Mouse (Mus musculus): ENCODE measurements at regions not wholly inside any gene's neighbourhood (a gene's known extent, or its start where the extent isn't known, plus 50 kb on each side); places are given as distances from the start of the nearest gene placed in this dataset.
A peak's percentile ranks its signal among the peaks of the same experiment; 100 is the strongest.

DNA sequence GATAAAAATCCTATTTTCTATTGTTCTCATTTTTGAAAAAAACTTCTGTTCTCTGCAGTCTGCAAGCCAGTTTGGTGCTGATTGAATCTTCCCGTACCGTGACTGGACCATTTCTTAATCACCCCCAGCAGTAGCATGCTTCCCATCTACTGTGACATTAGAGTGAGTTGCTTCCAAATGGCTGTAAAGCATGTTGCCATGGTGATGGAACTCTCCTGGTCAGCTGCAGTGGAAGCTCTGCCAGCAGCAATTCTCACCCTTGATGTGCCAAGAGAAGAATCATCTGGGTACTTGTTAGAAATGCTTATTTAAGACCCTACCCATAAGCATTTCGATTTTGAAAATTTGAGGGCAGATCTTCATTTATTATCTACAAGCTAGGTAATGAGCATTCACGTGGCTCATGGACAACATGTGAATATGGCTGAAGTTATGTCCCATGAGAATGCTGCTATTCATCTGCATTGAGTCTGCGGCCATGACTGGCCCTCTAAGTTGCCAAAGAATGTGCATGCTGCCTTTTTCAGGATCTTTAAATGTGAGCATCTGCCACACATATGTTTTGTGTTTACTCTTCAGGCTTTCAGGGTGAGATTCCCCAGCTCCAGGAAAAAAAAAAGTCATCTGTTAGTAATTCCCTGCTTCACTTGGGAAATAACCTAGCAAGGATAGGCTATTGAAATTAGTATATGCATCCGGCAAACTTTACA is 62.8 kb downstream of the H2al1n start:
- DNase-seq = no peak

DNA sequence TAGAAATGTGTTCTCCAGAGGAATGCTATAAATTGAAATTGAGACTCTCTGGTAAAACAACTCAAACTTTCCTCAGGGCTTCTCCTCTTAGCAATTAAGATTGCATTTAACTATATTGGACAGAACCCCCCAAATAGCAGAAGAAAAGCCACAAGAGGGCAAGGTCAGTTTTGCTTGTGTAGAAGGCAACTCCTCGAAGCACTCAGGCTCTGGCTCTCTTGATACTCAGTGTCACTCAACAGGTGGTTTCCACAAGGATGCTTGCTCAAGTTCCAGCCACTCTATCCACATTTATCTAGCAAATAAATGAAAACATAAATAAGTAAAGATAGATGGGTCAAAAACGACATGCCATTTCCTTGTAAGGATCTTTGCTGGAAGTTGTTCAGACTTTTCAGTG is 68.4 kb downstream of the H2al1n start:
- DNase-seq = no peak

DNA sequence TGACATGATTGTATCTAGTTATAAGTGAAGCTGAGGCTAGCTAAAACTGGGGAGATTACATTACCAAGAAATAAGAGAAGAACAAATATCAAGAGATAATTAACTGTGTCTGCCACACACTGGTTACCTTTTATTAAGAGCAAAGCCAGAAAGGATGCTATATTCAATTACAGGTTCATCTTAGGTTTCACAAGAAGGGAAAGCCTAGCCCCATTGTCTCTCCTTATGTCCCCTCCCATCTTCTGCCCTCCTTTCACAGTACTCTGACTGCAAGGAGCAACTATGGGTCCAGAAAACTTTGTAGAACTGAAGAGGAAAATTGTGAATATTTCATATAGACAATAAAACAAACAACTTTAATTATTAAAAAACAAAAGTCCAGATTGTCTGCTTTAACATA is 68.8 kb downstream of the H2al1n start:
- DNase-seq = no peak

DNA sequence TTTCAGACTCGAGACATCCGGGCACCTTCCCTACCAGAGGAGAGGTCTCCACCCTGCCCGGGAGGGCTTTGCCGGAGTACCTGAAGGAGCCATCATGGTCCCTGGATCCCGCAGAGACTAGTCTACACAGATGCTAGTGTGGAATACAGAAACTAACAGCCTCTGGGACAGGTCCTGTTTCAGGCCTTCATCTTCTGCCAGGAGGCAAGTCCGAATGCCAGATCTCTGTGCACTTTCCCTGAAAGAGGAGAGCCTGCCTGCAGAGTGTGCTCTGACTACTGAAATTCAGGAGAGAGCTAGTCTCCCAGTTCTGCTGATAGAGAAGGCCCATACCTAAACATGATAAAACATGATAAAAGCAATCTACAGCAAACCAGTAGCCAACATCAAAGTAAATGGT is 83.9 kb downstream of the H2al1n start:
- no peak for DNase-seq

DNA sequence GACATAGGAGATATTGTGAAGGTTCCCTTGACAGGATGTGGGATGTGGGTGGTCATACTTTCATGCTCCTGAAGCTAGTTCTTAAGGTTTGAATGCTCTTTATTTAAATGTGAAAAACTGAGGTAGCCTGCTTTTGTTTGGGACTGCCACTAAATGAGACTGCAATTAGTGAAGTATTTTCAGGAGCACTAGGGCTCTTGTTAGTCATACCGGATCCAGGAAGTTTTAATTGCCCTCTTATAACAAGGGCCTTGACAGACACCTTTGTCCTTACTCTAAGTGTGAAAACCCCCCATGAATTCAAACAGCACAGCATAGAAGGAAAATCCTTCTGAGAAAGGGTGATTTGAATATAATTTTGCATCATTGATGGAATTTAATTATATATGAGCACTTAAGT is 91.2 kb downstream of the H2al1n start:
- DNase-seq = no peak

DNA sequence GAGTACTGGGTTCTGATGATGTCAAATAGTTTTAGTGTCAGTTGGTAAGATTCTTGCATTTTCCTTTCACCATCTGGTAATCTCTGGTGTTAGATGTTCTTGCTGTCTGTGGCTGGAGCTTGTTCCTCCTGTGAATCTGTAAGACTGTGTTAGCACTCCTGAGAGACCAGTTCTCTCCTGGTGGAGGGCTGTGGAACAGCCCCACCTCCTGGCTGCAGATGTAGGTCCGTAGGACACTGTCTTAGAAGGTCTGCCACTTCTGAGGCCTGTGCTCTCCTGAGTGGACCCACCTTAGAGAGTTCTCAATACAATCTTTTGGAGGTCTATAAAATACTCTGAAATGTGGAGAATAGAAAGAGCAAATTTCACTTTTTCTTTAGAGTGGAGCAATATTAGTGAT is 101.8 kb downstream of the H2al1n start:
- no peak for DNase-seq

DNA sequence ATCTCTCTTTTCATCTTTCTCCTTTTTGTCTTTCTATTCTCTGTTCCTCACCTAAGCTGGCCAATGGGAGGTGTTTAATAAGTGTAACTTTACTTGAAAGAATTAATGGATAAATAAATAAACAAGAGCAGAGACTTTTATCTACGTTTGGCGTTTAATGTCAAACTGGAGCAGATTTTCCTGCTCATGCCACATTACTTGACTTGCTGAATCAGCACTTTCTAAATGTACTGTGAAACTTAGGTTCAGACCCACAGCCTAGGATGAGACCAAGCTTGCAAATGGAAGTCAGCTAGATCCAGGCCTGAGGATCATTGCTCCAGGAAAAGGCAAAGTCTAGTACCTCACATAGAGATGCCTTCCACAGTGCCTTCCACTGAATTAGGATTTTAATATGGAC is 141.5 kb downstream of the H2al1n start:
- DNase-seq = no peak

DNA sequence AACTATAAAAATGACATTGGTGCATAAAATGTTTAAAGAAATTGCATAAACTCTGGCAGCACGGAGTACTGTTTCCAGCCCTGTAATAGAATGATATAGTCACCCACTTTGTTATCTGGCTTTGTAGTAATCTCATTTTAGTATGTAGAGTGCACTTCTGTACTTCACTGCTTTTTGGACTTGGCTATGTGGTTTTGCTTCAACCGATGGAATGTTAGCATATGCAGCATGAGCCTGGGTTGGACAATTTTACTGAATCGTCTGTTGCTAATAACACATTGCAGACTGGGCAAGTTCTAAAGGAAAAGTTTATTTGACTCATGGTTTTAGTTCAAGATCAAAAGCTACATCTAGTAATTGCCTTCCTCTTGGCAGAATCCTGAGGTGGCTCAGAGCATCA is 142.4 kb downstream of the H2al1n start:
- DNase-seq = no peak

DNA sequence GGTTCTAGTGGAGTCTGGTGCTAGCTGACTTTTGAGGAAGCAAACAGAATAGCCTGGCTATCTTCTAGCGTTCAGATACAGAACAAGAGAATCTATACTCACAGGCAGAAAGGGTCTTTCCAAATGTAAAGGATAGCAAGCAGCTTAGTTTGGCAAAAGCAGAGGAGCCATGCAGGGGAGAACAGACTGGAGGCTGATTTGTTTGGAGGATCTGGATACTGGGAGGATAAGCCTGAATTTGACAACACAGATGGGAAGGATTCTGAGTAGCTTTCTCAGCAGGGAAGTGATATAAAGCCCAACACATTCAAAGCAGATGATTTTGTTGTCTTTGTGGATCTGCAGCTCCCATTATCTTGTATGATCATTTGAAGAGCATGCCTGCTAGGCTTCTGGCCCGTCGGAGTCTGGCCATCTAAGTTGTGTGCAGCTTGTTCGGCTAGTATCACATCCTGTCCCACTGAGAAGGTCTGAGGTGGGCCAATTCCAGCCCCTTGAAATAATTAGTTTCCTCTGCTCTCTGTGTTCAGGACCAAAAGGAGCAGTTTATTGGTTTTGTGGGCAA is 145.6 kb downstream of the H2al1n start:
- peak; percentile 23 for DNase-seq

Data from cerebellum, adult 11-12 months (tissue).